Mouse (Mus musculus) left cerebral cortex, postnatal 10 days (tissue): ENCODE results near the gene Abcb1b. TPM values are rescaled to one million over a fixed set of nuclear protein-coding genes. Genes with fewer than 3 reads are reported as not detected.
"Not testable (repeated sequence)": the region's sequence is repeated elsewhere in the genome, so short reads cannot be mapped to it uniquely, and the experiment has no call there.

Experiments
- DNase-seq, 2 experiments: peaks; one replicate each; pipeline ENCODE4 v3.0.0; 2021 to 2022; ENCODE audit warnings: low spot score in 2 of 2, mixed read lengths in 1 of 2; ENCODE audit errors: extremely low spot score in 1 of 2
- intact Hi-C: fragments of 180-260 bp; cut with DNase I; formaldehyde crosslinking; loops from one replicate; pipeline ENCODE4 v1.15.1; 2025
- total RNA-seq, 2 experiments: library from RNA; stranded (reverse); gene quantifications; 2 replicates each; pipeline ENCODE4 v1.2.3; 2021

The Abcb1b gene
- total RNA-seq = 1 to 10 TPM; 2.6 to 2.9 TPM

DNA sequence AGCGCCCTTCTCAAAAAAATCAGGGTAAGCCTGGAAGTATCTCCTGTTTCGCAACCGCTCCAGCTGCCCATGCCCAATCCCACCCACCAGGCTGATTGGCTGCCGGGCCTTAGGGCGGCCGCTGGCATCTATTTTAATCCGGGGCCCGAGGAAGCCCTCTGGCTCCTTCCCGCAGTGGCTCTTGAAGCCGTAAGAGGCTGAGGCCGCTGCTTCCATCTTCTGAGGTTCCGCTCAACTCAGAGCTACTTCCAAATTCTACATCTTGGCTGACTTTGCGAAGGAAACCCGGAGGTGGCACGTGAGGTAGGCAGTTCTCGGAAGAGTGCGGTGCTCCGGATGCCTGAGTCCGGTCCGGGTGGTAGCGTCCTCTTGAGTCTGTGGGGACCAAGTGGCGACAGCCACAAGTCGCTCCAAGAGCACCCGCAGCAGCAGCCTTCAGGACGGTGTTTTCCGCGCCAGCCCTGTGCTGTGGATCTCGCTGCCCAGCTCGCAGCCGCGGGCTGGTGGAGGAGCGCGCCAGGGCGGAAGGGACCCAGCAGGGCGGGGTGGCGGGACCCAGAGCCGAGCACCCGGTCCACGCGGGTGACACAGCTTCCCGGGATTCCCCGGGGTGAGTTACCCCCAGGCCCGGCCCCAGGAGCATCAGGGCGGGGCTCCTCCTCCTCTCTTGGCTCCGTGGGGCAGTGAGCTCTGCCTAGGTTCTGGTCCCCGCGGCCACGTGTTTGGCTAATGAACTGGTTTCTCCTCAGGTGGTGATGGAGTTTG is at the start of gene Abcb1b:
Gene Abcb1b, plus strand, starts transcription at position 161 of the 765 bp plus-strand sequence.
- peak; percentile 61 to 63 for DNase-seq

DNA sequence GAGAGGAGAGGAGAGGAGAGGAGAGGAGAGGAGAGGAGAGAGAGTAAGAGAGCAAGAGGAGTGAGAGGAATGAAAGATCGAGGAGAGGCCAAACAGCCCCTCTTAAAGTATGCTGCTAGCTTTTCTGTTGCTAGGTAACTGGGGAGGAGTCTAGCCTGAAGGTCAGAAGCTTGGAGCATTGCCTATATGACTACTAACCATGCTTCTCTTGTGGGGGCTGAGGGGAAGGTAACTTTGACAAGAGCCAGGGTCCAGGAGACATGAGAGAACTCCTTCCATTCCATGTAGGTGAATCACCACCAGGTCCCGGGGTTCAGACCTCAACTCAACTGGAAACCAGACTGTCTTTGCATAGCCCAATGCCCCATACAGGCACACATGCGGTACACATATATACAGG is 25.1 kb upstream of the Abcb1b start:
- DNase-seq = no peak
- intact Hi-C loops = no loop called here

More for the DNA sequence above, at the start of gene Abcb1b:
- intact Hi-C loops = no loop called here

- intact Hi-C loops = no loop called here
- DNase-seq = no peak
These were observed 19.6 kb upstream of the Abcb1b start for GRCm38 (mm10) chr5:8778311-8778710.

DNA sequence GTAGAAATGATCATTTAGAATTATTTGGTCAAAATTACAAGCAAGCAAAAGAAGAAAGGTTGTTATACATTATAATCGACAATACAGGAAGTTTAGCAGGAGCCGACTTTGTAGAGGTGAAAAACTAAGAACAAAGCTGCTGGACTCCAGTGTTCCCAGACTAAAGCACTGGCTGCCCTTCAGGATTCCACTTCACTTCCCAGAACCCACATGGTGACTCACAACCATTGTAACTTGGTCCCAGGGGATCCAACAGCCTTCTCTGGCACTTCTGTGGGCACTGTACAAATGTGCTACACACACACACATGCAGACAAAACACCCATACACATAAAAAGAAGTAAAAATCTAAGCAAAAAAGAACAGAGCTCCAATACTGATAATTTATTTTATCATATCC is 19.2 kb upstream of the Abcb1b start:
- intact Hi-C loops = no loop called here
- no peak for DNase-seq

GRCm38 (mm10) chr5:8792281-8792680 is 5.7 kb upstream of the Abcb1b start:
- intact Hi-C loops = no loop called here
- DNase-seq = no peak

GRCm38 (mm10) chr5:8798752-8799115 is 787 bp downstream of the Abcb1b start:
- intact Hi-C loops = no loop called here
- no peak for DNase-seq

DNA sequence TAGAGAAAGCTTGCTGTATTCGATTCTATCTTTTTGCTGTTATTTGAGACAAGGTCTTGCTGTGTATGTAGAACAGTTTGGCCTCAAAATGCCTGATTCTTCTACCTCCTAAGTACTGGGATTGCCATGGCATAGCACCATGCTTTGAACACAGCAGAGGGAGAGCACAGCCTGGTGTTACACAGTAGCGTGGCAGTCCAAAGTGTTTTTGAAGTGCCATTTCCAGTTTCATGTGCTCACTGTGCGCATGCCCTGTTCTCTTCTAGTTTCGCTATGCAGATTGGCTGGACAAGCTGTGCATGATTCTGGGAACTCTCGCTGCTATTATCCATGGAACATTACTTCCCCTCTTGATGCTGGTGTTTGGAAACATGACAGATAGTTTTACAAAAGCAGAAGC is 7.8 kb downstream of the Abcb1b start:
- intact Hi-C loops = no loop called here
- DNase-seq = no peak

DNA sequence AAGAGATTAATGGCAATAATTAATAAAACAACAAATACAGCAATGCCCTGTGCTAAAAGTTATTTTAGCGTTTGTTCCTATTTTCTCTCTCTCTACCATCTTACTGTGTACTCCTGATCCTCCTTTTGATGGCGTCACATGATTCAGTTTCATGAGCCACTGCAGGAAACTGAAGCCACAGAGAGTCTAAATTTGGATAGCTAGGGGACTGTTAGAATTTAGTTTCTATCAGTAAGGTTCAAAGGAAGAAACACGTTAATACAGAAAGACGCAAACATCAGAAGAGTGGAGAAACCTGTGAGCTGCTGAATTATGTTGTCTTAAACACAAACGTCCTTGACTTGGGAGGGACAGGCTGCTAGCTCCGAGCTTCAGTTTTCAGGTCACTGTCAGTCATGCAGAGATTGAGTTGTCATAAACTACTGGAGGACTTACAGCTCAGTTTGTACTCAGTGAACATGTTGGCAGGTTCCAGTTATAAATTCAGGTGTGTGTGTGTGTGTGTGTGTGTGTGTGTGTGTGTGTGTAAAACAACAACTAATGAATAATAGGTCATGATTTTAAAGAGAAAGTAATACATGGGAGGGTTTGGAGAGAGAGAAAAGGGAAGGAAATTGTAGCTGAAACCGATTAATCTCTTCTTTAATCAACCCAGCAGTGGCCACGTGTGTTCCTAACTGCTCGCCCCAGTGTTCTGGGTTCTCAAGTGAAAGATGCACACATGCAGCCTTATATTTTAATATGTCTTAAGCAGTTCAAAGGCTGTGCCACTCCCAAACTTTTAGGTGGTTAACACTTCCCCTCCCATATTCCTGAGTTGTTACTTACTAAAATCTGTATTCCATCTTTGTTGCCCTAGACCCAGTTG is 9.4 kb downstream of the Abcb1b start:
- DNase-seq = no peak
- intact Hi-C loops = no loop called here

DNA sequence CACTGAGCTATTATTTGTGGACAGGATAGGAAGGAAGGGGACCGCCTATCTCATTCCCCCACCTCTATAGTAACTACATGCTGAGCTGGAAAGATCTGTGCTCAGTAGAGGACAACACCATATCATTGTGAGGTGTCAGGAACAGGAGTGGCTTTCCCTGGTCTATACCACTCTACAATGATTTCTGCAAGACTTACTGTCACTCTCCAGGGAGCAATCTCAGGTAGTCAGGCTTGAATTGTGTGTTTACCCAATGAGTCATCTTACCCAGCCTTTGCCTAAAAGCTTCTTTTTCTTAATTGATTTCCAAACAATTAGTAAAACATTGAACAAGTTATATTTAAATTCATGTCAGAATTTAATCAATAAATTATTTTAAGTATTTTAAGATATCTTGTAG is 15.9 kb downstream of the Abcb1b start:
- intact Hi-C loops = no loop called here
- DNase-seq = no peak

DNA sequence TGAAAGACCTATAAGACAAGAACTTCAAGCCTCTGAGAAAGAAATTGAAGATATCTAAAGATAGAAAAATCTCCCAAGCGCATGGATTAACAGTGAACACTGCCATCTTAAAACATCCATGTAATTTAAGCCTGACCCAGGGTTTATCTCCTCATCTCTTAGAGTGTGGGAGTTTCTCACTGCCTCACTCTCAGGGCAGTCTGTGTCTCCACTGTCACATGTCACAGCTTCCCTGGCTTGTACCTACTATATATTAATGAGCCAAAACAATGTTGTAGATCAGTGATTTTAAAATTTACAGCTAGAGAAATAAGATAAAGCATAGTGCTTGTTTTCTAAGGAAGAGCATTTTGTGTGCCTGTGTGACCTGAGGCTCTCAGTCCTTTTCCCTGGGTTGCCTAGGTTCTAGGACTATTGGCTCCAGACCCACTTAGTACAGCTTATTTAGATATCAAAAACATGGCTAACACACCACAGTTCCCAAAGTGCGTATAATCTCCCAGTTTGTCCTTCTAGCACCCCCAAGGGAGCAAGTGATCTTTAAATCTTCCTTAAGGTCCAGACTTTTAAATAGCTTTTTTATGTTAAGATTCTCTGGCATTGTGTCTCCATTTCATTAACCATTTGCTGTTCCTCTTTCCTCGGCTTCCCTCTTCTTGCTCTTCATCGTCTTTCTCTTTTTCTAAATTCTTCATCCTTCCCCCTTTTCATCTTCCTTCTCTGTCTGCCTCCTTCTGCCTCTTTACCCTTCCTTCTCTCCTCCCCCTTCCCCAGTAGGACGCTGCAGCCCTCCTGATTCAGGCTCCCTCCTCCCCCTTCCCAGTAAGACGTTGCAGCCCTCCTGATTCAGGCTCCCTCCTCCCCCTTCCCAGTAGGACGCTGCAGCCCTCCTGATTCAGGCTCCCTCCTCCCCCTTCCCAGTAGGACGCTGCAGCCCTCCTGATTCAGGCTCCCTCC is 22.0 kb downstream of the Abcb1b start:
- intact Hi-C loops = no loop called here
- no peak for DNase-seq

DNA sequence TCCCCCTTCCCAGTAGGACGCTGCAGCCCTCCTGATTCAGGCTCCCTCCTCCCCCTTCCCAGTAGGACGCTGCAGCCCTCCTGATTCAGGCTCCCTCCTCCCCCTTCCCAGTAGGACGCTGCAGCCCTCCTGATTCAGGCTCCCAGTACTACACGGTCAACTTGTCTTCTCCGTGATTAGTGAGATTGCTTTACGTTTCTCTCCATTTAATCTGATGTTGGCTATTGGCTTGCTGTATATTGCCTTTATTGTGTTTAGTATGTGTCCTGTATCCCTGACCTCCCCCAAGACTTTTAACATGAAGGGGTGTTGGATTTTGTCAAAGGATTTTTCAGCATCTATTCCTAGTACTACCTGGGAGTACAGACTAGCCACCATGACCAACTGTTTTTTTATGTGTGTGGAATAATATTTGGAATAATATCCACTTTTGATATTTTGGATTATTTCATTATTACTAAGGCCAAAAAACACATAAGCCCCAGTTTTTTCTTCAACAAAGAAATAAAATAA is 22.7 kb downstream of the Abcb1b start:
- intact Hi-C loops, DNase-seq: not testable (repeated sequence)

DNA sequence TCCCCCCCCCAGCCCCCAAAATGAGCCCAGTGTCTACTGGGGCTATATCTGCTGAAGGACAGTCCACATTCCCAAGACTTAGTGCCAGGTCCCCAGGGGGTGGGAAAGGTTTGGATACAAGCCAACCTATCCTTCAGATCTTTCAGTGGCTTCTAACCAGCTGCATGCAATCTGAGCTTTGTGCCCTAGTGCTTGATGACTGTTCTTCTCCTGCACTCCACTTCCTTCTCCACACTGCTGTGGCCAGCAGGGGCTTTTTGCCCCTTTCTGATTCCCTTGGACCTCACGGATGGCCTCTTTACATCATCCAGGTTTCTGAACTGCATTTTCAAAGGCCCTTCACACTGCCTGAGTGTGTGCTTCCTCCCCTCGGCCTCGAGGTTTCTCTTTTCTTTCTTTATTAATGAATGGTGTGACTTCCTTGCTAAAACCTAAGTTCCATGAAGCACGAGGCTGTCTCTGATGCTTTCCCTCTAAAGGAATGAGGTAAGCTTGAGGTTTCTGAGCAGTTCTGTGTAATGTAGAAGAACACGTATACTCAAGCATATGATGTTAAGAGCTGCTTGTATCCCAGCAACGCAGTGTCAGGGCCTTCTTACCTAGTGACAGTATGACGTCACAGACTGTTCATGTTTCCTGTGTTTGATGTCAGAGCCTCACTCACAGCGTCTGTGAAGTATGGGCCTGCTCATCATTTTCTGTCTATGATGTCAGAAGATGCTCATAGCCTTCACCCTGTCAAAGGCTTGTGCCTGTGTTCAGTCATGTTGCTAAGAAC is 40.9 kb downstream of the Abcb1b start:
- peak in 1 of 2 experiments; percentile 17 for DNase-seq
- intact Hi-C loops = no loop called here

GRCm38 (mm10) chr5:8839651-8840050 is 41.7 kb downstream of the Abcb1b start:
- intact Hi-C loops = loop anchor here (5.0 kb wide), 1 partner anchor 347 kb away; no protein-coding TSS in a partner anchor
- DNase-seq = no peak

- peak; percentile 27 to 64 for DNase-seq
- intact Hi-C loops = loop anchor here (5.0 kb wide), 1 partner anchor 349 kb away; no protein-coding TSS in a partner anchor
These were observed 42.9 kb downstream of the Abcb1b start for GRCm38 (mm10) chr5:8840887-8841286.

DNA sequence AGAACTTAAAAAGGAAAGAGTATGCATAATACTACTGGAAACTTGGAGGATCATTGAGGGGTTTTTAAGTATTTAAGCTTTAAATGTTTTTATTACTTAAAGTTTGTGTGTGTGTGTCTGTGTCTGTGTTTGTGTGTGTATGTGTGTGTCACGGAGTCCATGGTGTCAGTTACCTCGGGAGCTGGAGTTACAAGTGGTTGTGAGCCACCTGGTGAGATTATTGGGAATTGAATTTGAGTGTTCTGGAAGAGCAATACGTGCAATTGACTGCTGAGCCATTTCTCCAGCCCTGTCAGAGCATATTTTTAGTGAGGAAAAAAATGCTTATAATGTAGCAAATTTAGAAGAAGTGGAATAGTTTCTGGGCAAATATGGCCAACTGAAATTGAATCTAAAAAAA is 44.9 kb downstream of the Abcb1b start:
- intact Hi-C loops = loop anchor here (5.0 kb wide), 1 partner anchor 351 kb away; no protein-coding TSS in a partner anchor
- no peak for DNase-seq

DNA sequence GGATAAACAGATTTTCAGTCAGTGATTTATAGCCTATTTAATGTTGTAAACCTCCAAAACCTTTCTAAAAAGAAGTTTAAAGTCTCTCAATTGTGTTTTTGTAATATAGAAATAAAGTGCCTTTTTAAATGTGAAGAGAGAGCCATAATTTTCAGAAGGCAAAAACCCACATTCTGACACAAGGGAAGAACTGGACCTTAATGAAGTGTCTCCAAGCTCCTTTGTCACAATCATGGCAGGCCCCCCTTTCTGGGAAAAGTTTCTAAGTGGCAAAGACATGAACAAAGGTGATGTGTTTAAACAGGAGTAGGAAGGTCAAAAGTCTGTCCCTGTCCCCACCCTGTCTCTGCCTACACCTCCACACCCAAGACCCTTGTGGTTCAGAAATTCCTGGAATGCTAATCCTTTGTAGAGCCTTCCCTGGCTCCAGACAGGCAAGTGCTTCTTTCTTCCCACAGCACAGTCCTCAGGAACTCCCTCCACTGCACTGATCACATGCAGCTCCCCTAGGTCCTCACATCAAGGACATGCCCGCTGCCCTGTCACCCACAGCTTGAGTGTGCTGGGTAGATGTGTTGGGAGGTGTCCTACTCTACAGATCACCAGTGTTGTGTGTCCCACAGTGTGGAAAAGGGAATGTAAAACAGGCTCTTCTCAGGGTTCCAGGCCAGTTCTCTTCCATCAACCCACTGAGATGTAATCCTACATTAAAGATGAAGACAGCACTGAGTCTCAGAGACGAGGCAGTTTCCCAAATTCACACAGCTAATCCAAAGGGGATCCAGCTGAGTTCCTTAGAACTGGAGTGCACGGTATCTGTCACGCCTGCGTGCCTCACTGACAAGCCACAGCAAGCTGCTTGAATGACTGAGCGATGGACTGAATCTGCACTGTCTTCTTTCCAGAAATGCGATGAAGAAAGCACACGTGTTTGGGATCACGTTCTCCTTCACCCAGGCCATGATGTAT is 50.9 kb downstream of the Abcb1b start:
- DNase-seq, intact Hi-C loops: not testable (repeated sequence)

GRCm38 (mm10) chr5:8850851-8851250 is 52.9 kb downstream of the Abcb1b start:
- intact Hi-C loops = no loop called here
- DNase-seq = no peak
